Mouse (Mus musculus) megakaryocyte, embryonic 14.5 days (primary cell): ENCODE results near the gene Whrn.

Source experiments
- FLI1 ChIP-seq: IDR thresholded peaks from 2 replicates; pipeline ENCODE4 v1.6.1; 2012; ENCODE audit warnings: low read length, inconsistent platforms, mixed read lengths
- GATA1 ChIP-seq: IDR thresholded peaks from 3 replicates; pipeline ENCODE4 v1.6.1; 2012; ENCODE audit warnings: mixed read lengths, low read length, inconsistent platforms, borderline replicate concordance

DNA sequence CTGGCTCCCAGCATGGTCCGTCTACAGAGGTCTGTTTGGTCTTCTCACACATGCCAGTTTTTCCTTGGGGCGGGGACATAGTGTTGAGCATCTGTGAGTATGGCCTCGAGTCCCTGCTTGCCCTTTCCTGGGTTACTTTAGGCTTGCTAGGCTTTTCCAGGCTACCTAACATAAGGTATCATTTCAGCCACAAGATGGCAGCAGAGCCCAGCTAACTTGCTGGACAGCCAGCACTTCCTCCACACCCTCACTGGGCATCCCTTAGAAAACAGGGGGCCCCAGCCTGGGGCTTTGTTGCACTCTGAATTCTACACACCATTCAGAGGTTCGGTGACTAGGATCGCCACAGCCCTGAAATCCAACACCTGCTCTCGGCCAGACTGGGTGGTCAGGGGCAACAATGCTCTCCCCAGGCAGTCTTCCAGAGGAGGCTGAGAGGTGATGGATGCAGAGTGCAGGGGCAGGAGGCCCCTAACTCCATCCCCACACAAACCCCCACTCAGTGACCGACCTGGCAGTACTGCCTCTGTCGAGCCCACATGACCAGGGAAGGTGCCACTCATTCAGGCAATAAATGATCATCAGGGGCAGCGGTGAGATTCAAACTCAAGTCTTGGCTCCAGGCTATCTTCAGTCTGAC, 78.4 kb downstream of the Whrn start:
- TF ChIP-seq GATA1 (no peak), FLI1 (no peak)
